Mouse (Mus musculus): ENCODE data around the gene Lamc3. TPM values are rescaled to one million over a fixed set of nuclear protein-coding genes. Genes with fewer than 3 reads are reported as not detected.

Lamc3 gene
- polyA plus RNA-seq, 1 experiment from 2014 or later, result 0.60 TPM

Other genes with a start within 250 kb of the Lamc3 start
- gene Prdm12, start 247.3 kb upstream of the Lamc3 start, polyA plus RNA-seq (2015; fragmentation: Nextera tagmentation; extraction: Ambion mirVana), result 0.05 and 0.06 TPM in 2 replicates
- gene Exosc2, start 216.6 kb upstream of the Lamc3 start, polyA plus RNA-seq (2015; fragmentation: Nextera tagmentation; extraction: Ambion mirVana), result 63.1 and 69.3 TPM in 2 replicates
- gene Abl1, start 198.9 kb upstream of the Lamc3 start, polyA plus RNA-seq (2015; fragmentation: Nextera tagmentation; extraction: Ambion mirVana), result 31.2 and 31.3 TPM in 2 replicates
- 0.05 TPM in 2 replicates for gene Qrfp, start 76.7 kb upstream of the Lamc3 start, polyA plus RNA-seq (2015; fragmentation: Nextera tagmentation; extraction: Ambion mirVana)
- 0.46 and 0.67 TPM in 2 replicates for gene Fibcd1, start 41.3 kb upstream of the Lamc3 start, polyA plus RNA-seq (2015; fragmentation: Nextera tagmentation; extraction: Ambion mirVana)
- 11.6 and 12.4 TPM in 2 replicates for gene Aif1l, start 62.8 kb downstream of the Lamc3 start, polyA plus RNA-seq (2015; fragmentation: Nextera tagmentation; extraction: Ambion mirVana)
- gene Nup214, start 87.1 kb downstream of the Lamc3 start, polyA plus RNA-seq (2015; fragmentation: Nextera tagmentation; extraction: Ambion mirVana), result 80.8 and 85.4 TPM in 2 replicates
- 1.8 and 2.0 TPM in 2 replicates for gene Fam78a, start 197.6 kb downstream of the Lamc3 start, polyA plus RNA-seq (2015; fragmentation: Nextera tagmentation; extraction: Ambion mirVana)
- gene Plpp7, start 208.2 kb downstream of the Lamc3 start, polyA plus RNA-seq (2015; fragmentation: Nextera tagmentation; extraction: Ambion mirVana), result 4.3 and 4.5 TPM in 2 replicates

All from intestine, embryonic 15.5 days (tissue).